Comparison of ENCODE assay signal across 8 mouse cellular contexts in the genomic region with DNA sequence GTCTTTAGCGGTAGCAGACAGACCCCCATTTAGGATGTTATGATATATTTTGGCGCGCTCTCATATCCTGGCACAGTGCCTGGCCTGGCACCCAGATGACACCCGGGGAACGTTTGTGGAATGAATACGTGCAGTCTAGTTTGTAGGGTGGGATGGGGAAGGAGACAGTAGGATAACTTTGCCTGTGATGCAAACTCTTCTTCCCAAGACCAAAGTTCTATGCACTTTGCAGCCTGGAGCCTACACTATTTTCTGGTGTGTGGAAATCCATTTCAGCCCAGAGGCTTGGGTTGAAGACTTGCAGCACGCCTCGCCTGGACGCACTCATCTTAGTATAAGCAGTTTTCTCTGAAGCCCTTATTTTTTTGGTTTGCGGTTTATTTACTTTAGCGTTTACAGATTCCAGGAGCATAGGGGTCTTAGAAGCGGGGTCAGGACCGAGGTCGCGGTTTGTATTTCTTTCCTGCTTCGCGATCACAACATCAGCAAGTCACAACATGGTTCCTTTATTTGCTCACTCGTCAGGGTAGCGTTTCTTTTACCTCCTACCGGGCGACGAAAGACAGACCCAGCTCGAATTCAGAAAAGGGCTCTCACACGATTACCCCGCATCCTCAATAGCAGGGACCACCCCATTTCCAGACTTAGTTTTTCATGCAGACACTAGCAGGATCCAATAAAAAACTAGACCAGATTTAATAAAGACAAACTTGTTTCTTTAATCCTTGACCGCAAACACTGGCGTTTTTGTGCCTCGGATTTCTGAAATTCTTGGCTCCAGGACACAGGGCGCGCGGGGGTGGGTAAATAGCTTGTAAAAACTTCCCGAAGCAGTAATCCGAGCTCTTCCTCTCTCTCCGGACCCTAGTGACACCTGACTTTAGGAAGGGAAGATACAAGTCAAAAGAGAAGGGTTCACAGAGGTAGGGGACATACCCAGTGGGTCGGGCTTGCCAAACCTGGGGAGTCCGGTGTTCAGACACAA. TPM values are rescaled to one million over a fixed set of nuclear protein-coding genes. Genes with fewer than 3 reads are reported as not detected.
DNase-seq lines count a peak whose midpoint lies in the region; ATAC-seq and TF ChIP-seq lines count a peak whose summit lies in the region.

No protein-coding gene starts in this region.

- H3K27me3 ChIP-seq in neural tube, embryonic 11.5 days (ENCODE audit: control insufficient read depth, insufficient read depth, low read length) = no peaks in the 10 kb centered on the region
- H3K27me3 ChIP-seq in forebrain, embryonic 12.5 days = peaks cover 4% of the 10 kb centered on the region; the same call in 1 of the 2 replicates
- H3K27me3 ChIP-seq in kidney, postnatal 0 days (ENCODE audit: insufficient read depth, low read length) = no peaks in the 10 kb centered on the region
- H3K27me3 ChIP-seq in midbrain, postnatal 0 days (ENCODE audit: insufficient read depth, low read length) = no peaks in the 10 kb centered on the region

- peaks cover 7% of the 10 kb centered on the region for H3K4me1 ChIP-seq in neural tube, embryonic 11.5 days (ENCODE audit: control insufficient read depth, insufficient read depth, low read length)
- H3K4me1 ChIP-seq in brown adipose tissue, adult 24 weeks (ENCODE audit: control insufficient read depth, insufficient read depth, insufficient read length, low read length) = peaks cover 16% of the 10 kb centered on the region
- peaks cover 16% of the 10 kb centered on the region for H3K4me1 ChIP-seq in forebrain, embryonic 12.5 days
- peaks cover 10% of the 10 kb centered on the region; the same call in 1 of the 2 replicates for H3K4me1 ChIP-seq in kidney, postnatal 0 days (replicated peaks; ENCODE audit: insufficient read depth, low read length)
- no peaks in the 10 kb centered on the region; the same call in 1 of the 2 replicates for H3K4me1 ChIP-seq in midbrain, postnatal 0 days (ENCODE audit: insufficient read depth, low read length)

- no peak overlapping the region for H3K27ac ChIP-seq in neural tube, embryonic 11.5 days (ENCODE audit: low read depth, low read length)
- peak overlapping the region; percentile 84 for H3K27ac ChIP-seq in brown adipose tissue, adult 24 weeks (replicated peaks; ENCODE audit: low read depth, low read length)
- no peak overlapping the region for H3K27ac ChIP-seq in forebrain, embryonic 12.5 days
- H3K27ac ChIP-seq in kidney, postnatal 0 days = peak overlapping the region; percentile 80
- no peak overlapping the region for H3K27ac ChIP-seq in midbrain, postnatal 0 days (ENCODE audit: low read depth, low read length)

- H3K36me3 ChIP-seq in neural tube, embryonic 11.5 days (ENCODE audit: control insufficient read depth, insufficient read depth, low read length) = no peaks in the 10 kb centered on the region
- no peaks in the 10 kb centered on the region for H3K36me3 ChIP-seq in forebrain, embryonic 12.5 days (replicated peaks)
- no peaks in the 10 kb centered on the region for H3K36me3 ChIP-seq in kidney, postnatal 0 days (ENCODE audit: insufficient read depth, low read length)
- H3K36me3 ChIP-seq in midbrain, postnatal 0 days (ENCODE audit: insufficient read depth, low read length) = no peaks in the 10 kb centered on the region

- peak overlapping the region; percentile 40 for H3K9ac ChIP-seq in neural tube, embryonic 11.5 days (ENCODE audit: low read length)
- peak overlapping the region; percentile 67 for H3K9ac ChIP-seq in forebrain, embryonic 12.5 days
- H3K9ac ChIP-seq in kidney, postnatal 0 days (ENCODE audit: low read depth, low read length) = peak overlapping the region; percentile 67
- peak overlapping the region; percentile 52 for H3K9ac ChIP-seq in midbrain, postnatal 0 days (replicated peaks; ENCODE audit: low read length, poor library complexity, severe bottlenecking)

- H3K4me2 ChIP-seq in neural tube, embryonic 11.5 days (ENCODE audit: low read depth) = peak overlapping the region; percentile 52
- H3K4me2 ChIP-seq in forebrain, embryonic 12.5 days = peak overlapping the region; percentile 85
- H3K4me2 ChIP-seq in kidney, postnatal 0 days (ENCODE audit: low read length) = peak overlapping the region; percentile 87
- peak overlapping the region; percentile 94 for H3K4me2 ChIP-seq in midbrain, postnatal 0 days (ENCODE audit: low read depth, low read length, poor library complexity, severe bottlenecking)

- no peak for TF ChIP-seq CTCF in kidney, postnatal 0 days (IDR thresholded peaks at IDR 0.05; ENCODE audit: low read depth)
- no peak for TF ChIP-seq CTCF in midbrain, postnatal 0 days (IDR thresholded peaks at IDR 0.05)

- no peak for DNase-seq in neural tube, embryonic 11.5 days (ENCODE audit: low spot score)
- no peak for DNase-seq in neural tube, embryonic 10.5 days (ENCODE audit: extremely low spot score, low spot score)
- DNase-seq in kidney, postnatal 0 days (ENCODE audit: low spot score) = peak; percentile 88
- no peak for DNase-seq in midbrain, postnatal 0 days (ENCODE audit: low spot score)
- DNase-seq in layer of hippocampus, adult 9-10 months (ENCODE audit: low spot score) = no peak
- no peak for DNase-seq in spleen, adult 12 weeks (ENCODE audit: low spot score)

- no peaks in the 10 kb centered on the region for H3K9me3 ChIP-seq in neural tube, embryonic 11.5 days (ENCODE audit: control insufficient read depth, low read length)
- no peaks in the 10 kb centered on the region for H3K9me3 ChIP-seq in forebrain, embryonic 12.5 days
- H3K9me3 ChIP-seq in kidney, postnatal 0 days (replicated peaks; ENCODE audit: low read length) = no peaks in the 10 kb centered on the region
- H3K9me3 ChIP-seq in midbrain, postnatal 0 days (ENCODE audit: low read length) = no peaks in the 10 kb centered on the region

- WGBS in neural tube, embryonic 11.5 days = 10% methylated on average over 36 of the region's 36 CpGs
- 8% methylated on average over 36 of the region's 36 CpGs for WGBS in forebrain, embryonic 12.5 days
- WGBS in kidney, postnatal 0 days = 6% methylated on average over 36 of the region's 36 CpGs
- WGBS in midbrain, postnatal 0 days = 8% methylated on average over 36 of the region's 36 CpGs

- peak; percentile 7; the same call in 1 of the 2 replicates for ATAC-seq in neural tube, embryonic 11.5 days (ENCODE audit: insufficient read depth, low FRiP score, low TSS enrichment)
- peak; percentile 30 for ATAC-seq in forebrain, embryonic 12.5 days (ENCODE audit: low FRiP score)
- no peak for ATAC-seq in kidney, postnatal 0 days (replicated peaks; ENCODE audit: low FRiP score, low read depth)
- peak; percentile 6; the same call in 1 of the 2 replicates for ATAC-seq in midbrain, postnatal 0 days (ENCODE audit: low FRiP score)

- H3K4me3 ChIP-seq in neural tube, embryonic 11.5 days (ENCODE audit: low read depth, low read length) = peak overlapping the region; percentile 76
- peak overlapping the region; percentile 96 for H3K4me3 ChIP-seq in brown adipose tissue, adult 24 weeks (ENCODE audit: insufficient read depth, low read depth, low read length)
- H3K4me3 ChIP-seq in forebrain, embryonic 12.5 days (replicated peaks) = peak overlapping the region; percentile 67
- peak overlapping the region; percentile 84 for H3K4me3 ChIP-seq in kidney, postnatal 0 days (replicated peaks; ENCODE audit: low read depth, low read length)
- H3K4me3 ChIP-seq in midbrain, postnatal 0 days (ENCODE audit: low read depth, low read length) = peak overlapping the region; percentile 63

RNA-seq across cellular contexts. Expression of a gene that starts 0.7 kb away (rescaled TPM):
- polyA plus RNA-seq in neural tube, embryonic 11.5 days (2014; fragmentation: Nextera tagmentation; extraction: Ambion mirVana) = 6.5 and 8.4 TPM in 2 replicates
- 33.1 and 42.5 TPM in 2 replicates for polyA plus RNA-seq in brown adipose tissue, adult 24 weeks (2012; ENCODE audit: insufficient read depth, insufficient read length, missing spikeins)
- polyA plus RNA-seq in forebrain, embryonic 12.5 days (2016; fragmentation: Nextera tagmentation; extraction: Ambion mirVana) = 10.2 and 10.6 TPM in 2 replicates
- polyA plus RNA-seq in kidney, postnatal 0 days (2015; fragmentation: Nextera tagmentation; extraction: Ambion mirVana) = 21.2 TPM in 2 replicates
- total RNA-seq in midbrain, postnatal 0 days (2014; rRNA removed) = 16.7 and 23.2 TPM in 2 replicates
- polyA plus RNA-seq in midbrain, postnatal 0 days (2015; fragmentation: Nextera tagmentation; extraction: Ambion mirVana) = 2.4 and 3.3 TPM in 2 replicates

RNA-seq across cellular contexts. Expression of a gene that starts 26.8 kb away (rescaled TPM):
- 12.4 and 14.1 TPM in 2 replicates for polyA plus RNA-seq in neural tube, embryonic 11.5 days (2014; fragmentation: Nextera tagmentation; extraction: Ambion mirVana)
- 16.5 and 17.9 TPM in 2 replicates for polyA plus RNA-seq in brown adipose tissue, adult 24 weeks (2012; ENCODE audit: insufficient read depth, insufficient read length, missing spikeins)
- 17.0 and 17.1 TPM in 2 replicates for polyA plus RNA-seq in forebrain, embryonic 12.5 days (2016; fragmentation: Nextera tagmentation; extraction: Ambion mirVana)
- 34.0 and 34.2 TPM in 2 replicates for polyA plus RNA-seq in kidney, postnatal 0 days (2015; fragmentation: Nextera tagmentation; extraction: Ambion mirVana)
- 18.1 and 23.0 TPM in 2 replicates for total RNA-seq in midbrain, postnatal 0 days (2014; rRNA removed)
- 12.3 and 13.7 TPM in 2 replicates for polyA plus RNA-seq in midbrain, postnatal 0 days (2015; fragmentation: Nextera tagmentation; extraction: Ambion mirVana)

Comparison
In these comparisons a context has a peak if more than half of its experiments do, and no peak if none do; other contexts are left out.
1. H3K27ac ChIP-seq: peak in brown adipose tissue, adult 24 weeks (single experiment) and kidney, postnatal 0 days (single experiment); none in neural tube, embryonic 11.5 days (single experiment), forebrain, embryonic 12.5 days (single experiment) and midbrain, postnatal 0 days (single experiment).
2. Peak in every context shown above with its lines, with median percentiles within 50 percentile points of each other: H3K4me2 ChIP-seq, H3K4me3 ChIP-seq and H3K9ac ChIP-seq.